Mouse (Mus musculus): ENCODE measurements at regions not wholly inside any gene's neighbourhood (a gene's known extent, or its start where the extent isn't known, plus 50 kb on each side); places are given as distances from the start of the nearest gene placed in this dataset.
"Not testable (repeated sequence)": the region's sequence is repeated elsewhere in the genome, so short reads cannot be mapped to it uniquely, and the experiment has no call there.

GRCm38 (mm10) chr15:90431048-90431447 is 206.9 kb downstream of the Alg10b start:
- not testable (repeated sequence) for TF ChIP-seq CTCF (IDR thresholded peaks at IDR 0.05; ENCODE audit: borderline replicate concordance, insufficient read depth, low read depth, low read length); POLR2A (IDR thresholded peaks at IDR 0.05; ENCODE audit: borderline replicate concordance, insufficient read depth, low read length)

All from cerebellum, adult 2 months (tissue).